Mouse (Mus musculus): ENCODE measurements around the gene Cfap65.

DNA sequence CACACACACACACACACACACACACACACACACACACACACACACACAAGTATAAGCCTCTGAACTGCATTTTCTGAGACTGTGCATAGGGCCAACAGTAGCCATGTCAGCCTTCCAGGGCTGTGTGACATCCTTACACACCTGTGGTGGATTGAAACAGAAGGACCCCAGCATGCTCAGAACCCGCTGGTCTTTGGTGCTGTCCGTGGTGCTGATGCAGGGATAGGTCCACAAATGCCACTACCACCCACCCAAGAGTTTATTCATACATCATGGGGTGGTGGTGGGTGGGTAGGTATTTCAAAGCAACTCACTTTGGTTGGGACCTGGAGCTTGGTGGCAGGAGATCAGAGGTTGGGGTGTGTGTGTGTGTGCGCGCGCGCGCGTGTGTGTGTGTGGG, 43.9 kb downstream of the Cfap65 start:
- TF ChIP-seq CTCF (IDR thresholded peaks at IDR 0.05; ENCODE audit: low read depth) (no peak), EP300 (IDR thresholded peaks at IDR 0.05; ENCODE audit: low read depth) (no peak)
